Mouse (Mus musculus): ENCODE data around the gene M1ap. TPM values are rescaled to one million over a fixed set of nuclear protein-coding genes. Genes with fewer than 3 reads are reported as not detected.

M1ap gene
- polyA plus RNA-seq, 1 experiment from 2014 or later, result 2.4 TPM

DNA sequence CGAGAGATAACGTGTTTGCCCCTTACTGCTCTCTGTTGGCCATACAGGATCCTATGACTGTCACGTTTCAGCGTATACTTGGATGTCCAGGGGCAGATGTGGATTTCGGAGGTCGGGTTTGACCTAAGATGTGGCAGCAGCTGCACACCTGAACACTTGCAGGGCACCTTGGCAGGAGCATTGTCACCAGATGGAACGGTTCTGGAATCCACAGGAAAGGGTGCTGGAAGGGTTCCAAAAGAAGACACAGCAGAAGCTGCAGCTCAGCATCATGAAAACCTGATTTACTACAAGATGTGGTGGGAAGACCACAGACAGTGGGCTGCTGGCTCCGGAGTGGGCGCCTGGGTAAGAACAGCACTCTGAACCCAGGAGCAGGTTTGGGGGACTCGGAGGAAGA, 20.6 kb upstream of the M1ap start:
- Histone ChIP-seq H3K9ac (ENCODE audit: low read length) (no peak overlapping the region), H3K27ac (ENCODE audit: low read length) (no peak overlapping the region), H3K4me1 (replicated peaks; ENCODE audit: control insufficient read depth, insufficient read depth, low read length) (no peaks in the 10 kb centered on the region), H3K27me3 (ENCODE audit: control insufficient read depth, insufficient read depth, low read depth, low read length) (no peaks in the 10 kb centered on the region), H3K36me3 (ENCODE audit: control insufficient read depth, insufficient read depth, low read length) (no peaks in the 10 kb centered on the region), H3K4me3 (ENCODE audit: low read length) (no peak overlapping the region), H3K9me3 (ENCODE audit: control insufficient read depth, low read length) (no peaks in the 10 kb centered on the region), H3K4me2 (ENCODE audit: low read depth, low read length) (no peak overlapping the region)
- ATAC-seq (ENCODE audit: low read depth), result no peak
- WGBS, result 74% methylated on average over 10 of the region's 10 CpGs

DNA sequence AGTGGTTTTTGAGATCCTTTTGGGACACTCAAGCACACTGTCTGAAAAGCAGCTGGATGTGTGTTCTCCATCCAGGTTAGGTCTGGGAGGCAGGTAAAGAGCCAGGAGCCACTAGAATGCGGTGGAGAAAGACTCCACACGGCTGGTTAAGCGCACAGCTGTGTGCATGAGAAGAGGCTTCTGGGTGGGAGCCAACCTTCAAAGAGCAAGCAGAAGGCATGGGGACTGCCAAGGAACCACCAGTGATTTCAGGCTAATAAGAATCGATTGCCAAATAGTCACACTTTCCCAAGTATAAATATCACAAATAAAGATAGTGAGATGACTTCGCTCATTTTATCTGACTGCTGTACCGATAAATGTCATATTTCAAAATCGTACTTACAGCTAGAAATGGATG, 20.2 kb upstream of the M1ap start:
- no peaks in the 10 kb centered on the region for H3K27me3 ChIP-seq (ENCODE audit: control insufficient read depth, insufficient read depth, low read depth, low read length)
- WGBS, result 64% methylated on average over 7 of the region's 7 CpGs
- no peak for ATAC-seq (ENCODE audit: low read depth)

DNA sequence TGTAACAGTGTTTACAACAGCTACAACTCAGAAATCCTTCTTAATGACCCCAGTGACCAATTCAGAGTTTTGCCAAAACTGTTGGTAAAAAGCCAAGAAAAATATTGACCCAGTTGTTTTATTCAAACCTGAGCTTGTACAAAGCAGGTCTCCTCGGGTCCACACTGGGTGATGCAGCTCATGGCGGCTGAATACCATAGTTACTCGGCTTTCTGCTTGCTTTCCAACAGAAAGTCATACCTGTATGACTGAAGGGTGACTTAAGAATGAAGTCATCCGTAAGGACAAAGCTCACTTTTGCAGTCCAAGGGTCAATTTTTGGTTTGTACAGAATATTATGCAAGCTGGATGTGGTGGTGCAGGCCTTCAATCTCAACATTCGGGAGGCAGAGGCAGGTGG, 19.1 kb upstream of the M1ap start:
- Histone ChIP-seq H3K9ac (ENCODE audit: low read length) (no peak overlapping the region), H3K4me1 (replicated peaks; ENCODE audit: control insufficient read depth, insufficient read depth, low read length) (no peaks in the 10 kb centered on the region), H3K27ac (ENCODE audit: low read length) (no peak overlapping the region), H3K4me2 (ENCODE audit: low read depth, low read length) (no peak overlapping the region), H3K4me3 (ENCODE audit: low read length) (no peak overlapping the region), H3K9me3 (ENCODE audit: control insufficient read depth, low read length) (no peaks in the 10 kb centered on the region), H3K36me3 (ENCODE audit: control insufficient read depth, insufficient read depth, low read length) (no peaks in the 10 kb centered on the region), H3K27me3 (ENCODE audit: control insufficient read depth, insufficient read depth, low read depth, low read length) (no peaks in the 10 kb centered on the region)
- 63% methylated on average over 5 of the region's 5 CpGs for WGBS
- no peak for ATAC-seq (ENCODE audit: low read depth)

More for the DNA sequence above, 20.2 kb upstream of the M1ap start:
- Histone ChIP-seq H3K4me2 (ENCODE audit: low read depth, low read length) (no peak overlapping the region), H3K9me3 (ENCODE audit: control insufficient read depth, low read length) (no peaks in the 10 kb centered on the region), H3K36me3 (ENCODE audit: control insufficient read depth, insufficient read depth, low read length) (no peaks in the 10 kb centered on the region), H3K4me1 (replicated peaks; ENCODE audit: control insufficient read depth, insufficient read depth, low read length) (no peaks in the 10 kb centered on the region), H3K27ac (ENCODE audit: low read length) (no peak overlapping the region), H3K9ac (ENCODE audit: low read length) (no peak overlapping the region), H3K4me3 (ENCODE audit: low read length) (no peak overlapping the region)

DNA sequence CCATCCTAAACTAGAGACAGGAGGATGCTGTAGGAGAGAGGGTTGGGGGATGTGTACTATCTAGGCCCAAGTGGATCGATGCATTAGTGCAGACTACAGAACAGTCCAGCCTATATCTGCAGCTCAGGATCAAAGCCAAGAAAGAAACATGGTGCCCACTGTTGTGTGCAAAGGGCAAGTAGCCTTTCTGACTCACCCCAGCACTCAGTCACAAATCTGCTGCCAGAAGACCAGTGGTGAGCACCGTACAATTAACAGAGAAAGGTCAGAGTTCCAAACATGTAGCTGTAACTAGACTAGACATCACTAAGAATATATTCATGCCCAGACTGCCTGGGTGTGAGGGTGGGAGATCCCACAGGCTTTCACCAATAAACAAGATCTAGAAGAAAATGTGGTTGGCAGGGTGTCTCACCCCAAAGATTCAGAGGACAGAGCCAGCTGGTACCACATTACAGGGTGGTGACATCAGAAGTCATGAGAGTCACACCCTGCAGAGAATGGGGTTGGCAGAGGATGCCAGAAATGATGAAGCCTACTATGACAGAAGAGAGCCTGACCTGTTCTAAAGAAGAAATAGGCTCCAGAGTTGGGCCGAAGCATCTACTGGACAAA, 12.0 kb upstream of the M1ap start:
- Histone ChIP-seq H3K9me3 (ENCODE audit: control insufficient read depth, low read length) (no peaks in the 10 kb centered on the region), H3K4me2 (ENCODE audit: low read depth, low read length) (no peak overlapping the region), H3K4me1 (replicated peaks; ENCODE audit: control insufficient read depth, insufficient read depth, low read length) (no peaks in the 10 kb centered on the region; the same call in 1 of the 2 replicates), H3K9ac (ENCODE audit: low read length) (no peak overlapping the region), H3K27ac (ENCODE audit: low read length) (no peak overlapping the region), H3K4me3 (ENCODE audit: low read length) (no peak overlapping the region), H3K36me3 (ENCODE audit: control insufficient read depth, insufficient read depth, low read length) (no peaks in the 10 kb centered on the region), H3K27me3 (ENCODE audit: control insufficient read depth, insufficient read depth, low read depth, low read length) (peaks cover 9% of the 10 kb centered on the region; the same call in 1 of the 2 replicates)
- ATAC-seq (ENCODE audit: low read depth), result no peak
- WGBS, result 81% methylated on average over 3 of the region's 3 CpGs

DNA sequence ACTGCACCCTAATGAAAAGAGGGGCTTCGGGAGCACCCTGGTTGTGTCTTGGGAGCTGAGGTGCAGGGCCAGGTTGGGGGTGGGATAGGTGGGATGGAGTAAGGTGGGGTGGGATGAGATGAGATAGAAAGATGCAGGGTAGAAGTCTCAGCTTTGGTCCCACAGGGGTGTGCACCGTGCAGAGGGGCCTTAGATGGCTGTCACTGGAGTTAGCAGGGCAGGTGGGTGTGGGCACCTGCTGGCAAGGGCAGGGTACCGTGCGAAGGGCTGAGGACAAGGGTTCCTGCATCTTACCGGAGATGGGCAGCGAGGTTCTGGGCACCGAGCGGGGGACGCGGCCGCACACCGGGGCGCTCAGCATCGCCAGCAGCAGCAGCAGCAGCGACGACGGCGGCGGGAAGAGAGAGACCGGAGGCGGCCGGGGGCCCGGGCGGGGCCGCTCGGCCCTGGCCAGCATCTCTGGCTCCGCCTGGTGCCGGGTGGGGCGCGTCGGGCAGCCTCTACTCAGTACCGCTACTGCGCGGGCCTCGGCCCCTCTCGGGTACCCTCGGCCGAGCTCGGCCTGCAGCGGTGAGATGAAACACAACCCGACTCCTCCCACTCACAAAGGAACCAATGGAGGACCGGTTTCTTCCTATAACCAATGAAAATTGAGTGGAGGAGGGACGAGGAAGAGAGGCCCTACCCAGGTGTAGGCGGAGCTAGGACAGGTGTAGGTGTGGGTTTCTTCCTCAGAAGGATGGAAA, 7.4 kb upstream of the M1ap start, which contains the start of gene Sema4f:
TSS of gene Sema4f (minus strand) at position 603 of the 746 bp plus-strand sequence.
- ATAC-seq (ENCODE audit: low read depth), result peak; percentile 98
- Histone ChIP-seq H3K27ac (ENCODE audit: low read length) (no peak within 1 kb of the TSS), H3K9me3 (ENCODE audit: control insufficient read depth, low read length) (no peaks in the 10 kb centered on the region), H3K9ac (ENCODE audit: low read length) (peak within 1 kb of the TSS; percentile 65), H3K4me1 (replicated peaks; ENCODE audit: control insufficient read depth, insufficient read depth, low read length) (no peaks in the 10 kb centered on the region; the same call in 1 of the 2 replicates), H3K27me3 (ENCODE audit: control insufficient read depth, insufficient read depth, low read depth, low read length) (peaks cover 10% of the 10 kb centered on the region; the same call in 1 of the 2 replicates), H3K4me3 (ENCODE audit: low read length) (peak within 1 kb of the TSS; percentile 56), H3K36me3 (ENCODE audit: control insufficient read depth, insufficient read depth, low read length) (no peaks in the 10 kb centered on the region), H3K4me2 (ENCODE audit: low read depth, low read length) (peak within 1 kb of the TSS; percentile 74)
- WGBS, result 3% methylated on average over 38 of the region's 44 CpGs

DNA sequence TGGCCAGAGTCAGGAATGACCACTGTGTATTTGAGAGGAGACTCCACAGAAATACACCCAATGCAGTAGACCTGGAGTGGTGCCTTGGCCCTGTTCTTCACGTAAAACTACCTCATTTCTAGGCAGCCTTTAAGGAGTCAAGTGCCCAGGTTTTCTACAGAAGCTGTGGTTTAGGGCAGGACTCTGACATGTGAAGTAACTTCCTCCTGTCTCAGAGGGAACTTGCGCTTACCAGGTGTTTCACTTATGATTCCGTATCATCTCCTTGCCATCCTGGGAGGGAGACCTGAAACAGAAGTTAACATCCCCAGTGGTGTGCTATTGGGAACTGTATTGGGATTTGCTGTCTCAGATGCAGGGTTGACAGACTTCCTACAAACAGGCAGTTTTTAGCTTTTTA, 5.9 kb upstream of the M1ap start:
- WGBS, result 81% methylated on average over 3 of the region's 3 CpGs
- ATAC-seq (ENCODE audit: low read depth), result no peak
- peaks cover 10% of the 10 kb centered on the region; the same call in 1 of the 2 replicates for H3K27me3 ChIP-seq (ENCODE audit: control insufficient read depth, insufficient read depth, low read depth, low read length)

DNA sequence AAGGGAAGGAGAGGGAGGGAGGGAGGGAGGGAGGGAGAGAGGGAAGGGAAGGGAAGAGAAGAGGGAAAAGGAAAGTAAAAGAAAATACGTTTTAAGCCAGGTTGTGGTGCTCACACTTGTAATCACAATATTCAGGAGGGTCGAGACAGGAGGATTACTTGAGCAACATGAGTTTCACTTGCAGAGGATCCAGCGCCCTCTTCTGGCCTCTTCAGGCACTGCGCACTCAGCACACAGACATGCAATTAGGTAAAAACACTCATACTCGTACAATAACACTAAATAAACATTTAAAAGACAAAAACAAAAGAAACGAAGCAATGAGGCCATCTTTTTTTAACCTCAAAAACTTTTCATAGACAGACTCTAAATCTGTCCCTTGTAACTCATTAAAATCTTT, 952 bp upstream of the M1ap start:
- no peak overlapping the region for H3K27ac ChIP-seq (ENCODE audit: low read length)
- no peak for ATAC-seq (ENCODE audit: low read depth)
- no peak overlapping the region for H3K4me2 ChIP-seq (ENCODE audit: low read depth, low read length)
- H3K27me3 ChIP-seq (ENCODE audit: control insufficient read depth, insufficient read depth, low read depth, low read length), result no peaks in the 10 kb centered on the region
- H3K9ac ChIP-seq (ENCODE audit: low read length), result no peak overlapping the region
- H3K4me3 ChIP-seq (ENCODE audit: low read length), result no peak overlapping the region
- H3K4me1 ChIP-seq (replicated peaks; ENCODE audit: control insufficient read depth, insufficient read depth, low read length), result no peaks in the 10 kb centered on the region
- no peaks in the 10 kb centered on the region for H3K9me3 ChIP-seq (ENCODE audit: control insufficient read depth, low read length)
- WGBS, result 48% methylated on average over 6 of the region's 6 CpGs
- H3K36me3 ChIP-seq (ENCODE audit: control insufficient read depth, insufficient read depth, low read length), result no peaks in the 10 kb centered on the region

More for the DNA sequence above, 5.9 kb upstream of the M1ap start:
- Histone ChIP-seq H3K9ac (ENCODE audit: low read length) (no peak overlapping the region), H3K27ac (ENCODE audit: low read length) (no peak overlapping the region), H3K36me3 (ENCODE audit: control insufficient read depth, insufficient read depth, low read length) (no peaks in the 10 kb centered on the region), H3K4me2 (ENCODE audit: low read depth, low read length) (no peak overlapping the region), H3K4me3 (ENCODE audit: low read length) (no peak overlapping the region), H3K9me3 (ENCODE audit: control insufficient read depth, low read length) (no peaks in the 10 kb centered on the region), H3K4me1 (replicated peaks; ENCODE audit: control insufficient read depth, insufficient read depth, low read length) (no peaks in the 10 kb centered on the region; the same call in 1 of the 2 replicates)

DNA sequence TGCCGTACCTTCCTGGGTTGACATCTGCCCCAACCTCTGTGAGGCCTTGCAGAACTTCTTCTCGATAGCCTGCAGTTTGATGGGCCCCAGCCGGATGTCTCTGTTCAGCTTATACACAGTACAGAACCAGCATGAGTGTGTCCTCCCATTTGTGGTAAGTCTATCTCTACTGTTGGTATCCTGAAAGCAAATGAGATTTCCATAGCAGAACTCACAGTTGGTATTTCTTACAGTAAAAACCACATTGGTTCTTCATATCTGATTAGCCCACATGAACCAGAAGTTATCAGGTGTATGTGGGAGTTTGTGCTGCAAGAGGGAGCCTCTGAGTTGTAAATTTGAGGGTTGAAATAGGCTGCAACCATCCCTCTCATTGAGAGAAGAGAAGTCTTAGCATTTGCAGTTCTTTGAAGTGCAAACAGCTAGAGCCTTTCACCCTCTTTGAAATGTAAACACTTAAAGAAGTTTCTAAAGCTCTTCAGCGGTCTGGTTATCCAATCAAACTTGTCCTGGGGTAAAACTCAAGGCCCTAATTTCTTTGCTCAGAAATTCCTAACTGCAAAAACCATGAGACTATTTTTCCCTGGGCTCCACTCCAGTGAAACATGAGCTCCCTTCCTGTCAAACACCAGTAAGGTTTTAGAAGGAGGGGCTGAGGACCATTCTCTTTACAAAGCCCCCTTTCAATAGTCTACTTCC, 10.0 kb downstream of the M1ap start:
- Histone ChIP-seq H3K27ac (ENCODE audit: low read length) (peak overlapping the region; percentile 91), H3K36me3 (ENCODE audit: control insufficient read depth, insufficient read depth, low read length) (no peaks in the 10 kb centered on the region), H3K27me3 (ENCODE audit: control insufficient read depth, insufficient read depth, low read depth, low read length) (no peaks in the 10 kb centered on the region), H3K4me1 (replicated peaks; ENCODE audit: control insufficient read depth, insufficient read depth, low read length) (peaks cover 10% of the 10 kb centered on the region), H3K4me3 (ENCODE audit: low read length) (no peak overlapping the region), H3K4me2 (ENCODE audit: low read depth, low read length) (peak overlapping the region; percentile 41), H3K9ac (ENCODE audit: low read length) (no peak overlapping the region), H3K9me3 (ENCODE audit: control insufficient read depth, low read length) (no peaks in the 10 kb centered on the region)
- 30% methylated on average over 4 of the region's 4 CpGs for WGBS
- ATAC-seq (ENCODE audit: low read depth), result peak; percentile 94

DNA sequence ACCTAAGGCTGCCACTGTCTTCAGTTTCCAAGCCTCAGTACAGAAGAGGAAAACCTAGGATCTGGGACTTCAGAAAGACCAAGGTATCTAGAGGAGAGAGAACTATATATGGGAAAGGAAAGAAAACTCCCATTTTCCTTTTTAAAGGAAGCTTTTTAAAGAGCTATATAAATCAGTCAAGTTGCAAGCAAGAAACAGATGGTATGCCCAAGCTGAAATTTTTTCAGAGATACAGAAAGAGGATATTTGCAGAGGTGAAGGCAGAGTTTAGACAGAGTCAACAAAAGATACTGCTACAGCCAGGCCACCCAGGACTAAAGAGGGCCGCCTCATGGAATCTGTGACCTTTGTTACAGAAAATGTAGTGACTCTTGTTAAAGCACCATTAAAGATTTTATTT, 15.0 kb downstream of the M1ap start:
- Histone ChIP-seq H3K27ac (ENCODE audit: low read length) (no peak overlapping the region), H3K36me3 (ENCODE audit: control insufficient read depth, insufficient read depth, low read length) (no peaks in the 10 kb centered on the region), H3K27me3 (ENCODE audit: control insufficient read depth, insufficient read depth, low read depth, low read length) (no peaks in the 10 kb centered on the region), H3K9ac (ENCODE audit: low read length) (no peak overlapping the region), H3K9me3 (ENCODE audit: control insufficient read depth, low read length) (no peaks in the 10 kb centered on the region), H3K4me2 (ENCODE audit: low read depth, low read length) (no peak overlapping the region), H3K4me1 (replicated peaks; ENCODE audit: control insufficient read depth, insufficient read depth, low read length) (peaks cover 6% of the 10 kb centered on the region), H3K4me3 (ENCODE audit: low read length) (no peak overlapping the region)
- ATAC-seq (ENCODE audit: low read depth), result no peak
- WGBS, result 41% methylated on average over 1 of the region's 1 CpGs

Measured in lung, embryonic 16.5 days (tissue).